In genomic region chr2:96707772-96708350, GRCm38 (mm10) we compare ENCODE assay signal across 14 mouse cellular contexts.
DNase-seq lines count a peak whose midpoint lies in the region; ATAC-seq and TF ChIP-seq lines count a peak whose summit lies in the region.
"Had no signal": no experiment of that assay in that cellular context is flagged by ENCODE, and none has a peak within 500 bp of the region (broad histone marks: within the 10 kb centered on the region; RNA-seq: fewer than 3 reads in every experiment).

No protein-coding gene starts in this region.

- H3K9ac ChIP-seq in hindbrain, embryonic 11.5 days (ENCODE audit: low read depth, low read length) = no peak overlapping the region
- no peak overlapping the region for H3K9ac ChIP-seq in hindbrain, embryonic 16.5 days (ENCODE audit: low read depth, low read length)
- H3K9ac ChIP-seq in neural tube, embryonic 11.5 days (ENCODE audit: low read length) = no peak overlapping the region
- H3K9ac ChIP-seq in neural tube, embryonic 15.5 days (replicated peaks) = no peak overlapping the region
- H3K9ac ChIP-seq: heart, embryonic 12.5 days had no signal

- peak; percentile 57 for ATAC-seq in hindbrain, embryonic 11.5 days (ENCODE audit: low FRiP score)
- ATAC-seq in hindbrain, embryonic 16.5 days = no peak
- peak; percentile 45; the same call in 1 of the 2 replicates for ATAC-seq in neural tube, embryonic 11.5 days (ENCODE audit: insufficient read depth, low FRiP score, low TSS enrichment)
- ATAC-seq in neural tube, embryonic 15.5 days (ENCODE audit: low FRiP score) = no peak

- peak; percentile 59; the same call in 1 of the 2 replicates for TF ChIP-seq CTCF in cerebellum, adult 2 months (IDR thresholded peaks at IDR 0.05; ENCODE audit: borderline replicate concordance, insufficient read depth, low read depth, low read length)

- no peaks in the 10 kb centered on the region for H3K4me1 ChIP-seq in hindbrain, embryonic 11.5 days (replicated peaks; ENCODE audit: control insufficient read depth, insufficient read depth, low read length)
- H3K4me1 ChIP-seq in hindbrain, embryonic 16.5 days (ENCODE audit: control insufficient read depth, insufficient read depth, low read depth, low read length) = no peaks in the 10 kb centered on the region; the same call in 1 of the 2 replicates
- H3K4me1 ChIP-seq in neural tube, embryonic 11.5 days (ENCODE audit: control insufficient read depth, insufficient read depth, low read length) = no peaks in the 10 kb centered on the region
- no peaks in the 10 kb centered on the region for H3K4me1 ChIP-seq in neural tube, embryonic 15.5 days
- no peaks in the 10 kb centered on the region for H3K4me1 ChIP-seq in cerebellum, adult 2 months (ENCODE audit: control insufficient read depth, insufficient read depth, low read length)
- H3K4me1 ChIP-seq: heart, embryonic 12.5 days; megakaryocyte, embryonic 14.5 days had no signal

- H3K36me3 ChIP-seq in hindbrain, embryonic 11.5 days (ENCODE audit: control insufficient read depth, insufficient read depth, low read length) = no peaks in the 10 kb centered on the region
- H3K36me3 ChIP-seq in hindbrain, embryonic 16.5 days (ENCODE audit: control insufficient read depth, insufficient read depth, low read length) = no peaks in the 10 kb centered on the region
- no peaks in the 10 kb centered on the region for H3K36me3 ChIP-seq in neural tube, embryonic 11.5 days (ENCODE audit: control insufficient read depth, insufficient read depth, low read length)
- no peaks in the 10 kb centered on the region for H3K36me3 ChIP-seq in neural tube, embryonic 15.5 days
- H3K36me3 ChIP-seq: G1E; heart, embryonic 12.5 days had no signal

- H3K9me3 ChIP-seq in hindbrain, embryonic 11.5 days (ENCODE audit: control insufficient read depth, low read length) = no peaks in the 10 kb centered on the region
- no peaks in the 10 kb centered on the region for H3K9me3 ChIP-seq in hindbrain, embryonic 16.5 days (ENCODE audit: control insufficient read depth, low read length)
- H3K9me3 ChIP-seq in neural tube, embryonic 11.5 days (ENCODE audit: control insufficient read depth, low read length) = no peaks in the 10 kb centered on the region
- no peaks in the 10 kb centered on the region for H3K9me3 ChIP-seq in neural tube, embryonic 15.5 days (replicated peaks)
- H3K9me3 ChIP-seq: G1E; heart, embryonic 12.5 days; megakaryocyte, embryonic 14.5 days had no signal

- no peak overlapping the region for H3K4me2 ChIP-seq in hindbrain, embryonic 11.5 days (replicated peaks; ENCODE audit: low read depth, low read length)
- no peak overlapping the region for H3K4me2 ChIP-seq in hindbrain, embryonic 16.5 days (ENCODE audit: low read length)
- no peak overlapping the region for H3K4me2 ChIP-seq in neural tube, embryonic 11.5 days (ENCODE audit: low read depth)
- H3K4me2 ChIP-seq in neural tube, embryonic 15.5 days = no peak overlapping the region
- H3K4me2 ChIP-seq: heart, embryonic 12.5 days had no signal

- peak; percentile 18 for DNase-seq in hindbrain, embryonic 11.5 days (ENCODE audit: low spot score)
- DNase-seq in neural tube, embryonic 11.5 days (ENCODE audit: low spot score) = peak; percentile 25
- peak; percentile 41 to 46 for DNase-seq in cerebellum, adult 2 months
- peak; percentile 50 for DNase-seq in retina, embryonic 14.5 days (ENCODE audit: low spot score)
- DNase-seq in heart, postnatal 4 days = no peak
- DNase-seq in kidney, postnatal 10 days = no peak
- DNase-seq: kidney, adult 18-20 months; thymus, adult 2 months had no signal

- no peaks in the 10 kb centered on the region for H3K27me3 ChIP-seq in hindbrain, embryonic 11.5 days (ENCODE audit: control insufficient read depth, insufficient read depth, low read length)
- no peaks in the 10 kb centered on the region for H3K27me3 ChIP-seq in hindbrain, embryonic 16.5 days (replicated peaks; ENCODE audit: control insufficient read depth, insufficient read depth, low read length)
- H3K27me3 ChIP-seq in neural tube, embryonic 11.5 days (ENCODE audit: control insufficient read depth, insufficient read depth, low read length) = no peaks in the 10 kb centered on the region
- H3K27me3 ChIP-seq in neural tube, embryonic 15.5 days (replicated peaks) = no peaks in the 10 kb centered on the region
- H3K27me3 ChIP-seq in cerebellum, adult 2 months (ENCODE audit: control insufficient read depth, insufficient read depth, low read length) = no peaks in the 10 kb centered on the region
- H3K27me3 ChIP-seq: heart, embryonic 12.5 days; megakaryocyte, embryonic 14.5 days had no signal

- TF ChIP-seq POLR2A in cerebellum, adult 2 months (IDR thresholded peaks at IDR 0.05; ENCODE audit: borderline replicate concordance, insufficient read depth, low read length) = no peak

- no peak overlapping the region for H3K27ac ChIP-seq in hindbrain, embryonic 11.5 days (ENCODE audit: low read depth, low read length)
- H3K27ac ChIP-seq in hindbrain, embryonic 16.5 days (ENCODE audit: low read depth, low read length) = no peak overlapping the region
- no peak overlapping the region for H3K27ac ChIP-seq in neural tube, embryonic 11.5 days (ENCODE audit: low read depth, low read length)
- no peak overlapping the region for H3K27ac ChIP-seq in neural tube, embryonic 15.5 days (replicated peaks)
- no peak overlapping the region for H3K27ac ChIP-seq in cerebellum, adult 2 months (ENCODE audit: insufficient read depth, low read length)

- H3K4me3 ChIP-seq in hindbrain, embryonic 11.5 days (ENCODE audit: low read depth, low read length) = no peak overlapping the region
- H3K4me3 ChIP-seq in hindbrain, embryonic 16.5 days (ENCODE audit: low read length) = no peak overlapping the region
- H3K4me3 ChIP-seq in neural tube, embryonic 11.5 days (ENCODE audit: low read depth, low read length) = no peak overlapping the region
- no peak overlapping the region for H3K4me3 ChIP-seq in neural tube, embryonic 15.5 days (replicated peaks)
- no peak overlapping the region for H3K4me3 ChIP-seq in cerebellum, adult 2 months (replicated peaks; ENCODE audit: insufficient read depth, low read depth, low read length)
- H3K4me3 ChIP-seq: erythroblast, embryonic 14.5 days; heart, embryonic 12.5 days; megakaryocyte, embryonic 14.5 days had no signal

- 70% methylated on average over 4 of the region's 4 CpGs for WGBS in hindbrain, embryonic 11.5 days
- WGBS in hindbrain, embryonic 16.5 days = 67% methylated on average over 4 of the region's 4 CpGs
- 71% methylated on average over 4 of the region's 4 CpGs for WGBS in neural tube, embryonic 11.5 days
- WGBS in neural tube, embryonic 15.5 days = 67% methylated on average over 4 of the region's 4 CpGs
- 68% methylated on average over 4 of the region's 4 CpGs for WGBS in cerebellum, adult 2 months

Comparison
In these comparisons a context has a peak if more than half of its experiments do, and no peak if none do; other contexts are left out.
1. ATAC-seq: peak in hindbrain, embryonic 11.5 days (single experiment) and neural tube, embryonic 11.5 days (single experiment); none in hindbrain, embryonic 16.5 days (single experiment) and neural tube, embryonic 15.5 days (single experiment).
2. DNase-seq: peak in hindbrain, embryonic 11.5 days (single experiment), neural tube, embryonic 11.5 days (single experiment), cerebellum, adult 2 months (2 of 2) and retina, embryonic 14.5 days (single experiment); none in heart, postnatal 4 days (single experiment) and kidney, postnatal 10 days (single experiment).